Comparison of ENCODE assay signal across 8 mouse cellular contexts in genomic region chr10:121626186-121626882, GRCm38 (mm10). TPM values are rescaled to one million over a fixed set of nuclear protein-coding genes. Genes with fewer than 3 reads are reported as not detected.
DNase-seq lines count a peak whose midpoint lies in the region; ATAC-seq lines count a peak whose summit lies in the region.

TSS of gene Xpot (minus strand) at chr10:121626332.

- peak; percentile 91 for ATAC-seq in megakaryocyte progenitor cell, adult 5-6 weeks (replicated peaks; ENCODE audit: poor library complexity)

- DNase-seq in adipocyte (ENCODE audit: low spot score): peak; percentile 94
- DNase-seq in embryo, embryonic 10 days (ENCODE audit: low spot score): peak; percentile 99
- peak; percentile 99 for DNase-seq in gastrocnemius, postnatal 10 days
- peak; percentile 97 for DNase-seq in induced T-regulatory cell, adult 2 months (ENCODE audit: low read depth)
- DNase-seq in left cerebral cortex, adult 9 months (ENCODE audit: low spot score in 2 of 2): peak; percentile 95 to 98
- peak; percentile 98 for DNase-seq in right cerebral cortex, postnatal 14 days
- peak; percentile 94 to 98 for DNase-seq in urinary bladder, postnatal 36 days (ENCODE audit: low spot score in 2 of 2)

RNA-seq across cellular contexts. Expression of gene Xpot, which starts in this region (rescaled TPM):
- 10 to 100 TPM; 29.4 to 38.0 TPM for total RNA-seq in gastrocnemius, postnatal 10 days (2021)
- 88.9 and 102 TPM in 2 replicates for total RNA-seq in megakaryocyte progenitor cell, adult 5-6 weeks (2015)
- total RNA-seq in megakaryocyte progenitor cell, adult 5-6 weeks (2017): 93.7 and 151 TPM in 2 replicates

Comparison
In these comparisons a context has a peak if more than half of its experiments do, and no peak if none do; other contexts are left out.
1. Peak in every context shown above with its lines: DNase-seq and ATAC-seq.